Mouse (Mus musculus) MEL (cell line): ENCODE results near the gene Slc25a42. TPM values are rescaled to one million over a fixed set of nuclear protein-coding genes. Genes with fewer than 3 reads are reported as not detected.
"Not testable (repeated sequence)": the region's sequence is repeated elsewhere in the genome, so short reads cannot be mapped to it uniquely, and the experiment has no call there.

ENCODE experiments used
- DNase-seq: peaks from one replicate; pipeline ENCODE4 v3.0.0; 2011; ENCODE audit warnings: low read depth, low spot score
- H3K27ac ChIP-seq: 2 replicates; pipeline ENCODE4 v1.5.1; 2012; ENCODE audit warnings: low read depth, mild to moderate bottlenecking, control low read depth, low read length, moderate library complexity; ENCODE audit not compliant: control insufficient read depth
- H3K27me3 ChIP-seq, 2 experiments: fragments of 150-350 bp in 1 of 2; sonication (generic) in 1 of 2; 2 replicates each; pipeline ENCODE4 v1.6.1; 2012; ENCODE audit warnings: low read length in 2 of 2, mild to moderate bottlenecking in 2 of 2, improper control_type of control experiment in 1 of 2, moderate library complexity in 1 of 2; ENCODE audit not compliant: insufficient read depth in 2 of 2, control insufficient read depth in 1 of 2
- H3K36me3 ChIP-seq, 2 experiments: 2 replicates each; pipeline ENCODE4 v1.6.1; 2012 to 2014; ENCODE audit warnings: low read length in 2 of 2, improper control_type of control experiment in 1 of 2, inconsistent platforms in 1 of 2, mild to moderate bottlenecking in 1 of 2; ENCODE audit not compliant: insufficient read depth in 2 of 2, control insufficient read depth in 1 of 2
- H3K4me1 ChIP-seq, 2 experiments: fragments of 150-350 bp in 1 of 2; sonication (generic) in 1 of 2; 2 replicates each; pipeline ENCODE4 v1.6.1; 2012; ENCODE audit warnings: low read length in 2 of 2, improper control_type of control experiment in 1 of 2, mild to moderate bottlenecking in 1 of 2; ENCODE audit not compliant: insufficient read depth in 2 of 2, control insufficient read depth in 1 of 2
- H3K4me3 ChIP-seq, 2 experiments: fragments of 150-350 bp in 1 of 2; sonication (generic) in 1 of 2; 2 replicates each; pipeline ENCODE4 v1.5.1; 2012; ENCODE audit warnings: low read depth in 2 of 2, low read length in 2 of 2, mild to moderate bottlenecking in 2 of 2, moderate library complexity in 2 of 2, control low read depth in 1 of 2, improper control_type of control experiment in 1 of 2; ENCODE audit not compliant: control insufficient read depth in 1 of 2, insufficient read depth in 1 of 2
- H3K79me2 ChIP-seq: 2 replicates; pipeline ENCODE4 v1.6.1; 2012; ENCODE audit warnings: mild to moderate bottlenecking, low read length, moderate library complexity; ENCODE audit not compliant: control insufficient read depth, poor library complexity, insufficient read depth
- H3K9ac ChIP-seq: 2 replicates; pipeline ENCODE4 v1.6.1; 2012; ENCODE audit warnings: low read depth, mild to moderate bottlenecking, control low read depth, low read length, moderate library complexity; ENCODE audit not compliant: control insufficient read depth, poor library complexity, severe bottlenecking
- H3K9me3 ChIP-seq: fragments of 150-350 bp; sonication (generic); replicated peaks from 2 replicates; pipeline ENCODE4 v1.6.1; 2012; ENCODE audit warnings: mild to moderate bottlenecking, low read length, improper control_type of control experiment, moderate library complexity; ENCODE audit not compliant: insufficient read depth
- CHD2 ChIP-seq: IDR thresholded peaks from 2 replicates; pipeline ENCODE4 v1.6.1; 2011; ENCODE audit warnings: low read length, improper control_type of control experiment
- E2F4 ChIP-seq: IDR thresholded peaks from 2 replicates; pipeline ENCODE4 v1.6.1; 2011; ENCODE audit warnings: low read depth, low read length, improper control_type of control experiment, borderline replicate concordance
- EP300 ChIP-seq, 2 experiments: IDR thresholded peaks; 2 replicates each; pipeline ENCODE4 v1.6.1; 2011; ENCODE audit warnings: improper control_type of control experiment in 2 of 2, low read length in 2 of 2, low read depth in 1 of 2, mild to moderate bottlenecking in 1 of 2
- ETS1 ChIP-seq: IDR thresholded peaks from 2 replicates; pipeline ENCODE4 v1.6.1; 2012; ENCODE audit warnings: low read depth, mild to moderate bottlenecking, inconsistent platforms, low read length, improper control_type of control experiment, moderate library complexity
- GABPA ChIP-seq: IDR thresholded peaks from 2 replicates; pipeline ENCODE4 v1.6.1; 2012; ENCODE audit warnings: low read depth, mild to moderate bottlenecking, inconsistent platforms, low read length, improper control_type of control experiment, moderate library complexity
- HCFC1 ChIP-seq: IDR thresholded peaks from 2 replicates; pipeline ENCODE4 v1.6.1; 2012; ENCODE audit warnings: low read depth, mild to moderate bottlenecking, inconsistent platforms, low read length, improper control_type of control experiment, moderate library complexity
- MAFK ChIP-seq: IDR thresholded peaks from 2 replicates; pipeline ENCODE4 v1.6.1; 2011; ENCODE audit warnings: low read depth, mild to moderate bottlenecking, low read length, improper control_type of control experiment, borderline replicate concordance
- MEF2A ChIP-seq: IDR thresholded peaks from 2 replicates; pipeline ENCODE4 v1.6.1; 2014; ENCODE audit warnings: low read depth, mild to moderate bottlenecking, inconsistent platforms, low read length, improper control_type of control experiment; ENCODE audit not compliant: poor library complexity, insufficient replicate concordance, severe bottlenecking; ENCODE audit errors: extremely low read depth
- MXI1 ChIP-seq: IDR thresholded peaks from 2 replicates; pipeline ENCODE4 v1.6.1; 2011; ENCODE audit warnings: mild to moderate bottlenecking, low read depth, low read length, improper control_type of control experiment
- MYB ChIP-seq: IDR thresholded peaks from 2 replicates; pipeline ENCODE4 v1.6.1; 2011; ENCODE audit warnings: mild to moderate bottlenecking, low read depth, low read length, improper control_type of control experiment
- NELFE ChIP-seq: IDR thresholded peaks from 2 replicates; pipeline ENCODE4 v1.6.1; 2011; ENCODE audit warnings: low read depth, low read length, improper control_type of control experiment
- POLR2AphosphoS2 ChIP-seq: IDR thresholded peaks from 2 replicates; pipeline ENCODE4 v1.6.1; 2011; ENCODE audit warnings: low read length, improper control_type of control experiment
- RAD21 ChIP-seq: IDR thresholded peaks from 2 replicates; pipeline ENCODE4 v1.6.1; 2011; ENCODE audit warnings: mild to moderate bottlenecking, low read depth, low read length, improper control_type of control experiment
- SMC3 ChIP-seq: IDR thresholded peaks from 2 replicates; pipeline ENCODE4 v1.6.1; 2011; ENCODE audit warnings: low read depth, low read length, improper control_type of control experiment
- TBP ChIP-seq: IDR thresholded peaks from 2 replicates; pipeline ENCODE4 v1.8.0; 2011; ENCODE audit warnings: low read depth, low read length, improper control_type of control experiment
- USF1 ChIP-seq: IDR thresholded peaks from 2 replicates; pipeline ENCODE4 v1.6.1; 2014; ENCODE audit warnings: low read depth, mild to moderate bottlenecking, inconsistent platforms, low read length, improper control_type of control experiment, moderate library complexity
- ZKSCAN1 ChIP-seq: IDR thresholded peaks from 2 replicates; pipeline ENCODE4 v1.6.1; 2012; ENCODE audit warnings: low read depth, mild to moderate bottlenecking, inconsistent platforms, low read length, improper control_type of control experiment, moderate library complexity
- ZNF384 ChIP-seq: IDR thresholded peaks from 2 replicates; pipeline ENCODE4 v1.6.1; 2012; ENCODE audit warnings: low read depth, mild to moderate bottlenecking, inconsistent platforms, low read length, improper control_type of control experiment
- polyA plus RNA-seq, 2 experiments: library from polyadenylated mRNA; stranded (reverse) in 1 of 2; unstranded in 1 of 2; fragments of >175 nt in 1 of 2; fragments of >200 nt in 1 of 2; gene quantifications; 2 replicates each; pipeline versions ENCODE4 v1.2.1 to v1.2.4; 2012; ENCODE audit warnings: low replicate concordance in 2 of 2, low read depth in 1 of 2; ENCODE audit not compliant: insufficient read length in 2 of 2, insufficient read depth in 1 of 2, missing spikeins in 1 of 2
- total RNA-seq: library from RNA; depleted of rRNA; stranded (reverse); fragments of 300-350 nt; gene quantifications from 2 replicates; pipeline ENCODE4 v1.2.3, GENCODE M21; 2012

Gene Slc25a42
- total and polyA plus RNA-seq, 3 experiments: 5.2 to 12.1 TPM; not detected in 1

GRCm38 (mm10) chr8:70217441-70217840 is 5.3 kb upstream of the Slc25a42 start:
- no peak overlapping the region for H3K4me3 ChIP-seq
- no peak overlapping the region for H3K27ac ChIP-seq
- no peaks in the 10 kb centered on the region for H3K27me3 ChIP-seq
- TF ChIP-seq SMC3 (no peak), NELFE (no peak), POLR2AphosphoS2 (no peak), USF1 (no peak), GABPA (no peak), ZKSCAN1 (no peak), MEF2A (no peak), EP300 (IDR thresholded peaks at IDR 0.05; ENCODE audit: low read depth in 1 of 2, low read length in 2 of 2) (no peak), MAFK (no peak), MYB (no peak), CHD2 (no peak), ZNF384 (no peak), E2F4 (no peak), MXI1 (no peak), TBP (no peak), ETS1 (no peak)
- H3K79me2 ChIP-seq: no peaks in the 10 kb centered on the region
- H3K36me3 ChIP-seq: peaks cover 0 to 21% of the 10 kb centered on the region in 2 experiments; a peak in 2 of 4 replicates
- no peak overlapping the region for H3K9ac ChIP-seq
- no peak for DNase-seq
- H3K9me3 ChIP-seq: no peaks in the 10 kb centered on the region
- H3K4me1 ChIP-seq: peaks cover 11 to 26% of the 10 kb centered on the region in 2 experiments

GRCm38 (mm10) chr8:70216566-70216965 is 4.5 kb upstream of the Slc25a42 start:
- Histone ChIP-seq H3K9me3 (no peaks in the 10 kb centered on the region), H3K36me3 (peaks cover 0 to 21% of the 10 kb centered on the region in 2 experiments; a peak in 2 of 4 replicates), H3K79me2 (peaks cover 4% of the 10 kb centered on the region), H3K4me1 (peaks cover 11 to 26% of the 10 kb centered on the region in 2 experiments), H3K27ac (no peak overlapping the region), H3K4me3 (no peak overlapping the region), H3K27me3 (no peaks in the 10 kb centered on the region), H3K9ac (no peak overlapping the region)
- TF ChIP-seq RAD21 (no peak), HCFC1 (no peak), GABPA (no peak), MAFK (no peak)
- TF ChIP-seq, all 39 proteins: peak for 0
- DNase-seq: no peak

- H3K79me2 ChIP-seq, H3K9ac ChIP-seq, H3K27ac ChIP-seq, H3K9me3 ChIP-seq, H3K27me3 ChIP-seq, H3K4me3 ChIP-seq, DNase-seq: not testable (repeated sequence)
- Histone ChIP-seq H3K4me1 (peaks cover 11 to 29% of the 10 kb centered on the region in 2 experiments), H3K36me3 (peaks cover 0 to 24% of the 10 kb centered on the region in 2 experiments; a peak in 2 of 4 replicates)
These were observed 4.1 kb upstream of the Slc25a42 start for GRCm38 (mm10) chr8:70216161-70216560.
